Mouse (Mus musculus) forebrain, embryonic 15.5 days (tissue): ENCODE data around the gene Spata5. TPM values are rescaled to one million over a fixed set of nuclear protein-coding genes. Genes with fewer than 3 reads are reported as not detected.

Experiments
- ATAC-seq: fragments of 200-750 bp; cut with Nextera tagmentation; replicated peaks from 2 replicates; pipeline ENCODE4 v1.8.0; 2017; ENCODE audit warnings: mild to moderate bottlenecking, moderate TSS enrichment, moderate library complexity
- H3K27ac ChIP-seq: fragments of 300-500 bp; sonication (generic); replicated peaks from 2 replicates; pipeline ENCODE4 v1.5.1; 2015; ENCODE audit warnings: mild to moderate bottlenecking, inconsistent platforms
- H3K27me3 ChIP-seq: fragments of 300-500 bp; sonication (generic); 2 replicates; pipeline ENCODE4 v1.6.1; 2015; ENCODE audit warnings: inconsistent platforms
- H3K36me3 ChIP-seq: fragments of 300-500 bp; sonication (generic); 2 replicates; pipeline ENCODE4 v1.6.1; 2015; ENCODE audit warnings: mild to moderate bottlenecking, inconsistent platforms
- H3K4me1 ChIP-seq: fragments of 300-500 bp; sonication (generic); 2 replicates; pipeline ENCODE4 v1.6.1; 2015; ENCODE audit warnings: inconsistent platforms
- H3K4me2 ChIP-seq: fragments of 300-500 bp; sonication (generic); replicated peaks from 2 replicates; pipeline ENCODE4 v1.6.1; 2015; ENCODE audit warnings: mild to moderate bottlenecking, inconsistent platforms
- H3K4me3 ChIP-seq: fragments of 300-500 bp; sonication (generic); 2 replicates; pipeline ENCODE4 v1.5.1; 2015; ENCODE audit warnings: mild to moderate bottlenecking, inconsistent platforms
- H3K9ac ChIP-seq: fragments of 300-500 bp; sonication (generic); replicated peaks from 2 replicates; pipeline ENCODE4 v1.6.1; 2015; ENCODE audit warnings: mild to moderate bottlenecking, inconsistent platforms
- H3K9me3 ChIP-seq: fragments of 300-500 bp; sonication (generic); 2 replicates; pipeline ENCODE4 v1.6.1; 2016; ENCODE audit warnings: inconsistent platforms
- WGBS: fragments of 180-500 bp; shearing (Covaris S2); methylation state at CpG from one replicate; pipeline ENCODE4 v1.1.7; 2015; ENCODE audit warnings: mixed read lengths; 5-methylcytosine and 5-hydroxymethylcytosine counted together
- polyA plus RNA-seq: library from polyadenylated mRNA; unstranded; fragments of >200 nt; fragmentation: Nextera tagmentation; extraction: Ambion mirVana; gene quantifications from 2 replicates; pipeline ENCODE4 v1.2.1, GENCODE M21; 2015

Gene Spata5
- polyA plus RNA-seq, 1 experiment from 2014 or later = 34.7 TPM

- H3K27ac ChIP-seq = no peak overlapping the region
- H3K27me3 ChIP-seq = no peaks in the 10 kb centered on the region
- H3K4me1 ChIP-seq = peaks cover 6% of the 10 kb centered on the region; the same call in 1 of the 2 replicates
- no peaks in the 10 kb centered on the region for H3K36me3 ChIP-seq
- H3K4me3 ChIP-seq = no peak overlapping the region
- H3K4me2 ChIP-seq = 0 out of 2 replicates have a peak overlapping the region, but pooled peaks have one; percentile 3
- no peak overlapping the region for H3K9ac ChIP-seq
- no peak for ATAC-seq
- H3K9me3 ChIP-seq = no peaks in the 10 kb centered on the region
- 17% methylated on average over 21 of the region's 21 CpGs for WGBS
These were observed 197.2 kb downstream of the Spata5 start for GRCm38 (mm10) chr3:37616586-37617547.

Other genes with a start within 250 kb of the Spata5 start
- gene Il21, start 187.3 kb upstream of the Spata5 start, polyA plus RNA-seq = not detected in 2 replicates
- gene Bbs12, start 107.3 kb upstream of the Spata5 start, polyA plus RNA-seq = 5.2 and 5.7 TPM in 2 replicates
- 2.0 and 2.1 TPM in 2 replicates for gene Cetn4, start 107.2 kb upstream of the Spata5 start, polyA plus RNA-seq
- gene Fgf2, start 71.5 kb upstream of the Spata5 start, polyA plus RNA-seq = 0.37 and 0.69 TPM in 2 replicates
- 5.1 and 5.9 TPM in 2 replicates for gene Nudt6, start 315 bp downstream of the Spata5 start, polyA plus RNA-seq
- gene Spry1, start 220.1 kb downstream of the Spata5 start, polyA plus RNA-seq = 4.3 and 5.6 TPM in 2 replicates